Mouse (Mus musculus): ENCODE data around the gene Dgki.

- TF ChIP-seq CTCF (IDR thresholded peaks at IDR 0.05; ENCODE audit: low read depth, low read length) (no peak), POLR2A (IDR thresholded peaks at IDR 0.05; ENCODE audit: borderline replicate concordance, low read depth, low read length) (no peak)
Measured at GRCm38 (mm10) chr6:37299562-37300390, at the start of gene Dgki.
